Mouse (Mus musculus) layer of hippocampus, postnatal 10 days (tissue): ENCODE measurements at regions not wholly inside any gene's neighbourhood (a gene's known extent, or its start where the extent isn't known, plus 50 kb on each side); places are given as distances from the start of the nearest gene placed in this dataset.

Experiments used
- DNase-seq, 2 experiments: peaks; one replicate each; pipeline ENCODE4 v3.0.0; 2021; ENCODE audit warnings: low spot score in 2 of 2

DNA sequence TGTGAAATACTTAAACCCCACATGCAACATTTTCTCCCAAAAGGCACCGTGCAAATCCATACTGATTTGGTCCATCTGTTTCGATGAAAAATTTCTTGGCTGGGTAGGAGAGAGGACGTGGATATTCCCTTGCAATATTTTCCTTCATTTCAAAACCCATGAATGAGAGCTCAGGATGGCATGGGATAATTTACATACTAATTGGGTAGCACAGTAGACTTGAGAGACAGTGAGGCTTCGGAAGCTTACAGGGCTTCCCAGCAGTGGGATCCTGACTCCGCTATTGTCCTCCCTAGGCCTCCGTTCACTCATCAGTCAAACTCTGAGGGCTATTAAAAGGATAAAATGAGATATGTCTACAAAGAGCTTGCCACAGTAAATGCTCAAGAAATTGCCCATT lies 59.8 kb downstream of the Sox3 start:
- no peak for DNase-seq

DNA sequence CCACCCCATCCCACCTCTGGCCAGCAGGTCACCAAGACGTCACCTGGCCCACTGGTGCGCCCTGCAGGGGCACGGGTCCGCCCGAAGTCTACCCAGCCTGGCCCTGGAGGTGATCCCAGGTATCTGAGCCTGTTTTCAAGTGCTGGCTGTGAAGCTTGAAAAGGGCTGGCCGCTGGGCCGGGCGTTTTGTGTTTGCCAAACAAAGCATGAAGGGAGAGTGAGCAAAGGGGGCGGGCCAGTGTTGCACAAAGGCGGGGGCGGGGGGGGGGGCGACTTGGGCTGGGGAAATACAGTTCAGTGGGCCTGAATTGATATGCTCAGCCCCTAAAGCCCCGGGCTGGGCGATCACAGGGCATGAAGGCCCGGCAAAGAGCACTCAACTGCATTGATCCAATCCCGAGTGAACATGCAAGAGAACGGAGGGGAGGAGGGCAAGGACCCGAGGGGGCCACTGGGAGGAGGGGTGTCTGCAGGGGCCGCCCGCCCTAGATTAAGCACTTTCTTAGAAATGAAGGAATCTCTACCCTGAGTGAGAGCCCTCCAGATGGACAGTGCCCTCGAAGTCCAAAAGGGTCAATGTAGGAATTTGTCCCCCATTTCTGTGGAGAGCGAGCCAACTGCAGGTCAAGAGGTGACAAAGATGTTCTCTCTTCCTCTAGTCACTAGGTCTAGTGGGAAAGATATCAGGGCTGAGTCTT lies 61.8 kb downstream of the Sox3 start:
- DNase-seq: no peak

DNA sequence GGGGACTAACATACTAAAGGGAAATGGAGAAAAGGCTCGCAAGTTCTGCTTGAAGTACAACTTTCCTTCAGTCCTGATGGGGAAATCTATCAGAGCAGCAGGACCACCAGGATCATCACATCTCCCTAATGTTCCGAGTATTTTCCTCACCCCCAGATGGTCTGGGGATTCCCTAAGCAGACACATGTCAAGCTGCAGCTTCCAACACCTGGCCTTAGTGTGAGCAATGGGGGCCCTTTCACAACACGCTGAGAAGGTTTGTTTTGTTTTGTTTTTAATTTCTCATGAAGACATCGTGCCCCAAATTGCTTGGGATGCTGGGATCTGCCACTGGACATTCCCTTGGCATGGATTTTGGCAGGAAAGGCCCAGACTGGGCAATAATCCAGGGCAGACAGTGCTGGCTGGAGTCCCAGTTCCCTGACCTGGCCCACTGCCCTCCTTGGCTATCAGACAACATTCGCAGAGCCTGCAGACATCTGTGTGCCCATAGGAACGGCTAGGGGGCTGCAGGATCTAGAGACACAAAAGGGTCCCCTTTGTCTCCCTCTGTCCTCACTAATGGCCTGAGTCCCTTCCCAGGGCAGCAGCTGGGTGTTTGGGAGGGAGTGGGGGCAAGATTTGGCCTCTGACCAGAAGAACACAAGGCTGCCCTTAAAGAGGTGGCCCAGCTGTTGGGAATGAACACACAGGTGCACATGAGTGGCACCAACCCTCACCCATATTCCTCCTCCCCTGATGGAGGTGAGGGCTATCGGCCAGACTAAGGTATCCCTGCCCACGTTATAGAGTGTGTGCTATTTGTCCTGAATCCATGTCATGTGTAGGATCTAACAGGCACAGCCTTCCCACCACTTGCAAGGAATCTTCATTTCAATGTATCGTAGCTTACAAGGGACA lies 67.8 kb downstream of the Sox3 start:
- DNase-seq: peak; percentile 72 to 74

DNA sequence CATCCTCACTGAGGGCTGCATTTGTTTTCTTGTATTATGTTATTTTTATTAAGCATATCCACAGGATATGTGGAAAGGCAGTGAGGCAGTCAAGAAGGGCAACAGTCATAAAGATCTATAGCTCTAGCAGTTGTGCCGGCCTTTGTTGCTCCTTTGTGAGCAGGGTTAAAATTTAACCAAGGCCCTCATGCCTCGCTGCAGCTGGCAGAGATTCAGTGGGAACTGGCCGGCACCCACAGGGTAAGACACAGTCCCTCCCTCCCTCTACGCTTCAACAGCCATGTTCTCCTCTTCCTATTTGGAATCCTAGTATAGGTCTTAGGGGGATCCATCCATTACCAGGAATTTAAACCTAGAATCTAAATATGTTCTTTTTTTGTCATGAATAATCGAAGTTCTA lies 94.7 kb downstream of the Sox3 start:
- DNase-seq: no peak

DNA sequence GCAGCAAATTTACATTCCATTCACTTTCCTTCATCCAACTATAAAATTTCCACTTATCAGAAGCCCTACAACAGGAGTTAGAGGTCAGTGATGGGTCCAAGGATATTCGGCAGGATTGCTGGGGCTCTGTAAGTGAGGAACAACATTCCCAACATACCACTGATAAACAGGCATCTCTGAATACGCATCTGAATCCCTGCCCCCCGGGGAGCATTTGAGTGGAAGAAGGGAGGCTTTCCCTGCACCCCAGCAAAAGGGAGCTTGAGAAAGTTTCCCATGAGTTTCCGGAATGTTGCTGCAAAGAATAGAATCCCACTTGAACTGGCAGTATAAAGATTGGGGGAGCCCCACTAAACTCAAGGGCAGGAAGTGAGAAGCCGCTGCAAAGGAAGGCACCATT lies 112.5 kb downstream of the Sox3 start:
- DNase-seq: no peak

DNA sequence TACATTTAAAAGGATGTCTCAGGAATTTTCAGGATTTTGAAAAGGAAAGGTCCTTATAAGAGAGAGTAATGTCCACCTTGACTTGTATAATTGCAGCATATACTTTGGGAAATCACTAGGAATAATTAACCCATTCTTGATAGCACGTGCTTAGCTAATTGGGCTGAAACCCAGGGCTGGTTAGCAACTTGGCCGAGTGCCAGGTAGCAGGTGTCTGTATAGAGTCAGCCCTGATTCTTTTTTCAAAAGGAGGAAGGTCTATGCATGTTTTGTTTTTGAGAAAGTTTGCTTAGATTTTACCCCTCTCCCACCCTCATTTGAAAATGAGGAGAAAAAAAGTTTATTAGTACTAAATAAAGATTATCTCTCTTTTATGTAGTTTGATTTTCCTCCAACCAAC lies 113.1 kb downstream of the Sox3 start:
- DNase-seq: peak in 1 of 2 experiments; percentile 18

DNA sequence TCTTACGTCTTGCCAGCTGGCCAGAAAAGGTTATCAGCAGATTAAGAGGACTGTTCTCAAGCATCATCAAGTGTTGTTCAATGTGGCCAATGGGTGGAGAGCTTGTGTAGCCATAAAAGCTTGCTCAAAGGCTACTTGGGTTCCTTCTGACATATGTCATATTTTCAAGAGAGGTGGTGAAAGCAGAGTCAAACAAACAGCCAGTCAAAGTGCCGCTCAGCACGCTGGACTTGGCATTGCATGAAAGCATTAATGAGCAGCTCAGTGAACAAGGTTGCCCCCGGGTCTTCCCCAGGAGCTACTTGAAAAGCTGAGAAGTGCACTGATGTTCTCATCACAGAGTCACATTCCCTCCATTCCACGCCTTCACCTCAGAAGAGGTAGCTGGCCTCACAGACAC lies 119.6 kb downstream of the Sox3 start:
- DNase-seq: no peak

DNA sequence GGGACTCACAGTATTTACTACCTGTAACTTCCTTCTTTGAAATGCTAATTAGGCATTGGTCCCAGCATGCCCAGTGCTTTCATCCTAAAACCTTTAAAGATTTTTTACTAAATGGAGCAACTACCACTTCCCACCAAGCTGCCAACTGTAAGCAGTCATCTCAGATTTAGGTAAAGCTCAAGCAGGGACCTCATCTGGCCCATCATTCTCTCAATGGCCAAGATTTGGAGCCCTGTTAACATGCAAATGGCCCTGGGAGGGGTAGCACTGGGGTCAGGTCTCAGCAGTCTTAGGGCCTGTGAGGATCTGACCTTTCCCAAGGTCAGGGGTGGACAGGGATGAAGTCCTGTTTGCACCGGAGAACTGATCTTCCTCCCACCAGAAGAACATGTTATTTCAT lies 120.8 kb downstream of the Sox3 start:
- DNase-seq: no peak

DNA sequence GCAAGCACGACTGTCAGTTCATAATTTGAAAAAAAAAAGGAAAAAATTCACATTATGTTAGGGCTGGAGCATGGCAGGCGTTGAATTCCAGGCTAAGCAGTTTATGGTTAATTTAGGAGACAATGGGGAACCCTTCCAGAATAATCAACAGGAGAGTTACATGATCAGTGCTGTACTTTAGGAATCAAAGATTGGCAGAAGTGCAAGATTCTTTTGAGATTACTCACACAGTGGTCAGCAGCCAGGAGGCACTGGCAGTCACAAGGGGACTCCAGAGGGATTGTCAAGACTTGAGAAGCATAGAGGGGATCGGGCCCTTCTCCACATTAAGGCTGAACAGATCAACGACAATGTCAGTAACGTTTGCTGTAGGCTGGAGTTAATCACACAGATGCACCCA lies 142.8 kb downstream of the Sox3 start:
- DNase-seq: no peak

DNA sequence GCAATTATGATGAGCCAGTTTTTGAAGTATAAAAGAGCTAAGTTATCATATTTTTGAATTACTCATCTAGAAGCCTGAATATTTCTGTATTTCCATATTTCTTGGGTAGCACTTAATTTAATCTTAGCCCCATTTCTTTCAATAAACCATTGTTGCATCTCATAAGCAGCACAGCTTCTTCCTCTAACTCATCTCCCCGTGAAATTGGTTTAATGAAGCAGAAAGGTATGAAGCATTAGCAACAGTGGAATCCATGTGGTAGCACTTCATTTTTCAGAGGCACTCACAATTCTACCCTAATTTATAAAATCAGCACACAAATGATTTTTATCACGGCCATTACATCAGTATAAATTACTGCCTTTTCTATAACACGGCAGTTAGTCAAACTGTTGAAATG lies 149.3 kb downstream of the Sox3 start:
- no peak for DNase-seq

DNA sequence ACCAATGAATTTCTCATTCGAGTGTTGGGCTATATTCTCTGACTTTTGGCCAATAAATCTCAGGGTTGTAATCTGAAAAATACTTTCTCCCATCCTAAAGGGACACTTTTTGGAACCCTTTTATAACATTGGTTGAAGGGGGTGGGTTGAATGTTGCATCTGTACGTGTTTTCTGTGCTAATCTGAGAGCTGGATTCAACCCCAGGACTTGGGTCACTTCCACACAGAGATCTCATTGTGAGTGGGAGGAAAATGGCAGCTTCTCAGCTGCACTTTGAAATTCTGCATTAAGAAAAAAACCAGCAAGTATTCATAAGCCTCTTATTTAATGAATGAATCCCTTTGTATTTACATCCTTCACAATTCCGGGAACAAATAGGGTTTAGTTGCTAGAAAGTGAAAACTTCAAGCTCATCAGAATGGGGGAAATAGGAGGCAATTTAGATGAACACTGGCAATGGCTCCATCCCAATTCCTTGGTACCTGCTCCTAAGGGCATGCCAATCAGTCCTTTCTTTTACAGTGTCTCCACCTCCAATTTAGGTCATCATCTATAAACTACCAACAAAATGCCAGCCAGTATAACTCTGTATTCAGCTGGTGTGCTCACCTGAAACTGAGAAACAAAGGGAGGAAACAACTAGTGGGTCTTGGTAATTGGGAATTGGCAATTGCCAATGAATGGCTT lies 150.1 kb downstream of the Sox3 start:
- no peak for DNase-seq

DNA sequence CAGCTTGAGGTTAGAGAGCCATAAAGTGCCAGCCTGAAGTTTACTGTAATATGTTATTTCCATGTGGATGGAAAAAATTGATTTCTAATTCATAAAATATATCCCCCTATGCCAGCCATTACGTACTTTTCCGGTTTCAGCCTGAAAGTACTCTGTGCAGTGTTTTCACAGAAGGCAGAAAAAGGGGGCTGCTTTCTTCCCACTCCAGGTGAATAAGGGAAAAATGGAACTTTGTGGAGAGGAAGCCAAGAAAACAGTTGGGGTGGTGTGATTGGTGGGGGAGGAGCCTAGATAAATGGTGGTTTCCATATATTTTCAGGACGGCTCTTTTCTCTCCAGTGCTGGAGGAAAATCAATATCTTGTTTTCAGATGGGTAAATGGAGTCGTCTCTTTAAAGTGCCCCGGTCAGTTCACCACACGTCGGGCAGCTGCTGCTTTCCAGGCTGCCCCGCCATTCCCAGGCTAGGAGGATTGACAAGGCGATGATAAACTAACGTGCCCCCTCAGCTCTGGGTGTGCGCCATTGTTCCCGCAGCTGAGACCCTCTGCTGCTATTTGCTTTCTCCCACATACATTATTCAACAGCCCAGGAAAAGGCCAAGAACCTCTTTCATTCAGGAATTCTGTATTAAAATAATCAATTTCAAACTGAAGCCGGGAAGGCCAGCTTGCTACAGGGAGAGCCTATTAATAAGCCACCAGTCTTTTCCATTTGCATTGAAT lies 127.1 kb upstream of the Atp11c start:
- DNase-seq: no peak

DNA sequence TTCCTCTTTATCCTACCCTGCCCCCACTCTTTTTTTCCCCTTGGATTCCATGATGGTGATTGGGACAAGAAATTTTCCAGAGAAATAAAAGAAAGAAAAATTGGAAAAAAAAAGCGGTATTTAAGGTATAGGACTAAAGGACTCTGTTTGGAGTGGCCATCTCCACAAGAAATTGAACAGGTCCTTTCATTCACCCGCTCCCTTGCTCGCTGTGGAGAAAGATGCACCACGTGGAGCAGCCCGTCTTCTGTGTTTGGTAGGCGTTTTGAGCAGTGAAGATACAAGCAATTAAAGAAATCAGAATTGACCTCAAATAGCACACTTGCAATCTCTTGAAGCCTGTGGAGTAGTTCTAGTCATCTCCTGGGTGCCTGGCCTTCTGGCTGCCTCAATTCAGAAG lies 126.3 kb upstream of the Atp11c start:
- DNase-seq: no peak

DNA sequence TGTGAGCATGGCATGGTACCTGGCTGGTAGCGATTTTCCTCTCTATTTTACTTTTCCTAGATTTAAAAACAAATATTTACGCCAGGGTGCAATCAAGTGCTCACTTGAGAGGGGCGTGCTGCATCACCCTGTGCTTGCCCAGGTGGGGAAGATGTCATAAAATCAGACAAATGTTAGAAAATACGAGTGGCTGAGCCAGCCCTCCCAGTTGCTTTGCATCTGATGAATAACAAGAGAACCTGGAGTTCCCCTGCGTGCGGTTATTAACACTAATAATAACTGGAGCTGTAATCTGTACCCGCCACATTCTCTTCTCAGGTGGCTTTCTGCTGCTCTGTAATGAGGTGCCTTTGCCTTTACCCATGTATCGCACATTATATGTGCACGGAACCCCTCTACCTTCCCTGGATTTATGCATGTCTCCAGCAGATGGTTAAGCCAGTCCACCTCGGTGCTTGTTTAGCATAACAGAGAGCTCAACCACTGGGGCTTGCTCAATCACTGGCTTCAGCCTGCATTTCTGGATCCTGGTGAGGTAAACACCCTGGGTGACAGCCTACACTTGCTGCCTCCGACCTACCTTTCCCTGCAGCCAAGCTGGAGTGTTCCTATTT lies 125.8 kb upstream of the Atp11c start:
- DNase-seq: no peak

DNA sequence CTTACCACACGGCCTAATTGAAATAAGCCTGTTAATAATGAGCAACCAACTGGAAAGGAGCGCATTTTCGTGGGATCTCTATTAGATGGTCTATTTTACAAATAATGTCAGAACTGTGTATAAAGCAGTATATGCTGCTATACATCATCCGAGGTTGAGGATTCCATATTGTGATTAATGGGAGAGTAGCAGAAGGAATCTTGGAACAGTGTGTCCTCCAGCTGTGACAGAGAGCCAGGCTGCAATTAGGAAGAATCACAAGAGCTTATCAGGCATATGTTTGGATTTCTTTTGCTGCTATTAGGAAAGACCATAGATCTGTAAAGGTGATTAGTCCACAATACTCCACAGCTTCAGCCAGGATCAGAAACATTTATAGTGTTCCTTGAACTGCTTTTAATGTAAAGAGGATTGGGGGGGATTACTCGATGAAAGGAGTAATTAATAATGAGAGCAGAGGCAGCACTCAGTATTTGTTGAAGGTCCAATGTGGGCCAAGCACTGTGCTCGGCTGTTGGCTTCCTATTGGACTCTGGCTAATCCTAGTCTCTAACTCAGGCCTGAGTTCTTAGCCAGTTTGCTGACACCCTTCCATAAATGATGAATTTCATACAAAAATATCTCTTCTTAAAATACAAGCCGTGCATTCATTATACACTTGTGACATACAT lies 88.7 kb upstream of the Atp11c start:
- no peak for DNase-seq

DNA sequence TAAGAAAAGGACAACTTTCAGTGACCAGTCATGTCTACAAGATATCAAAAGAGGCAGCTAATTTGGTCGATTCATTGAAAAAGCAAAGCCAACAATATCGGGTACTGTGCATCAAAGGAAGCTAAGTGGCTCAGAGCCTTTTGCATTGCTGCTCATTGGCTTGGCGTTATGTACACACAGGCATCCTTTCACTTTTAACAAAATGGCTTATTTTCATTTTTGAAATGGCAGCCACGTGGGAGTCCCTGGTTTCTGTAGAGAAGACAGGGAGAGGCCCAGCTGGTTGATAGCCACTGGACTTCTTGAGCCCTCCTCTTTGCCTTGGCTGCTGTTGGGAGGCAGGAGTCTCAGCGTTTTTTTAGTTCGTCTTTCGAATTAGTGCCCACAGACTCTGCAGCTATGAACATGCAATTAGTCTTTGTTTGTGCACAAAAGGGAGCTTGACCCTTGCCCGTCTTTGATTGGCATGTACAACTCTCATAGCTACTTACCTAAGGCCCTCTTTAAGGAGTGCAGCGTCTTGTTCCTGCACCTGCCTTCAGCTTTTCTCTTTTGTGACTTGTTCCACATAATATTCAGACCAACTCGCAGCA lies 52.3 kb upstream of the Atp11c start:
- peak; percentile 2 to 9 for DNase-seq
